Mouse (Mus musculus) forebrain, embryonic 14.5 days (tissue): Measurements from ENCODE around the gene Mamdc4. TPM values are rescaled to one million over a fixed set of nuclear protein-coding genes. Genes with fewer than 3 reads are reported as not detected.
A peak's percentile ranks its signal among the peaks of the same experiment; 100 is the strongest.

Experiments used
- ATAC-seq: fragments of 200-750 bp; cut with Nextera tagmentation; 2 replicates; pipeline ENCODE4 v1.8.0; 2017; ENCODE audit warnings: mild to moderate bottlenecking, moderate library complexity
- DNase-seq: peaks from one replicate; pipeline ENCODE4 v3.0.0-alpha.2; 2015; ENCODE audit warnings: low spot score
- H3K27ac ChIP-seq: fragments of 300-500 bp; sonication (generic); 2 replicates; pipeline ENCODE4 v1.5.1; 2014; ENCODE audit warnings: low read depth, mild to moderate bottlenecking, control low read depth, low read length, moderate library complexity
- H3K27me3 ChIP-seq: fragments of 300-500 bp; sonication (generic); replicated peaks from 2 replicates; pipeline ENCODE4 v1.6.1; 2014; ENCODE audit warnings: low read length, control low read depth, mixed read lengths; ENCODE audit not compliant: control insufficient read depth, insufficient read depth
- H3K36me3 ChIP-seq: fragments of 300-500 bp; sonication (generic); 2 replicates; pipeline ENCODE4 v1.6.1; 2014; ENCODE audit warnings: low read length, control low read depth; ENCODE audit not compliant: control insufficient read depth, insufficient read depth
- H3K4me1 ChIP-seq: fragments of 300-500 bp; sonication (generic); 2 replicates; pipeline ENCODE4 v1.6.1; 2014; ENCODE audit warnings: antibody characterized with exemption, low read length, control low read depth; ENCODE audit not compliant: control insufficient read depth, insufficient read depth
- H3K4me2 ChIP-seq: fragments of 300-500 bp; sonication (generic); 2 replicates; pipeline ENCODE4 v1.6.1; 2014; ENCODE audit warnings: mild to moderate bottlenecking, control low read depth, low read length
- H3K4me3 ChIP-seq: fragments of 300-500 bp; sonication (generic); 2 replicates; pipeline ENCODE4 v1.5.1; 2014; ENCODE audit warnings: low read depth, low read length, control low read depth
- H3K9ac ChIP-seq: fragments of 300-500 bp; sonication (generic); 2 replicates; pipeline ENCODE4 v1.6.1; 2014; ENCODE audit warnings: mild to moderate bottlenecking, low read length, control low read depth, moderate library complexity
- H3K9me3 ChIP-seq: fragments of 300-500 bp; sonication (generic); replicated peaks from 2 replicates; pipeline ENCODE4 v1.6.1; 2016; ENCODE audit warnings: low read length, control low read depth, mixed read lengths; ENCODE audit not compliant: control insufficient read depth
- WGBS: fragments of 180-500 bp; shearing (Covaris S2); extraction: QIAGEN DNeasy Blood & Tissue Kit; methylation state at CpG from one replicate; pipeline ENCODE4 v1.1.7; 2014; 5-methylcytosine and 5-hydroxymethylcytosine counted together
- polyA plus RNA-seq: library from polyadenylated mRNA; unstranded; fragments of >200 nt; fragmentation: Nextera tagmentation; extraction: Ambion mirVana; gene quantifications from 2 replicates; pipeline ENCODE4 v1.2.1, GENCODE M21; 2014

Mamdc4 gene
- polyA plus RNA-seq, 1 experiment from 2014 or later = 0.84 TPM

GRCm38 (mm10) chr2:25580621-25581101, 6.0 kb upstream of the Mamdc4 start:
- peaks cover 52% of the 10 kb centered on the region for H3K27me3 ChIP-seq
- DNase-seq (no peak), ATAC-seq (no peak)
- no peaks in the 10 kb centered on the region for H3K9me3 ChIP-seq
- WGBS = 48% methylated on average over 6 of the region's 6 CpGs
- H3K4me2 ChIP-seq = peak overlapping the region; percentile 73
- H3K9ac ChIP-seq = peak overlapping the region; percentile 58; the same call in 1 of the 2 replicates
- H3K4me3 ChIP-seq = no peak overlapping the region
- peaks cover 26% of the 10 kb centered on the region for H3K36me3 ChIP-seq
- H3K27ac ChIP-seq = no peak overlapping the region
- peaks cover 13% of the 10 kb centered on the region for H3K4me1 ChIP-seq

GRCm38 (mm10) chr2:25579737-25580460, 5.3 kb upstream of the Mamdc4 start:
- Histone ChIP-seq H3K4me1 (peaks cover 16% of the 10 kb centered on the region), H3K9ac (no peak overlapping the region), H3K9me3 (no peaks in the 10 kb centered on the region), H3K27ac (no peak overlapping the region), H3K27me3 (peaks cover 52% of the 10 kb centered on the region), H3K36me3 (peaks cover 18% of the 10 kb centered on the region), H3K4me2 (peak overlapping the region; percentile 14; the same call in 1 of the 2 replicates), H3K4me3 (0 out of 2 replicates have a peak overlapping the region, but pooled peaks have one; percentile 6)
- ATAC-seq (no peak), DNase-seq (peak; percentile 61)
- WGBS = 7% methylated on average over 26 of the region's 27 CpGs

GRCm38 (mm10) chr2:25578796-25579736, 4.4 kb upstream of the Mamdc4 start:
- no peak overlapping the region for H3K9ac ChIP-seq
- H3K36me3 ChIP-seq = peaks cover 10% of the 10 kb centered on the region
- ATAC-seq = no peak
- H3K4me2 ChIP-seq = peak overlapping the region; percentile 14; the same call in 1 of the 2 replicates
- peaks cover 52% of the 10 kb centered on the region for H3K27me3 ChIP-seq
- 5% methylated on average over 75 of the region's 77 CpGs for WGBS
- H3K4me1 ChIP-seq = peaks cover 17% of the 10 kb centered on the region
- peak overlapping the region; percentile 16; the same call in 1 of the 2 replicates for H3K4me3 ChIP-seq
- H3K27ac ChIP-seq = no peak overlapping the region
- DNase-seq = no peak
- no peaks in the 10 kb centered on the region for H3K9me3 ChIP-seq

- WGBS = 5% methylated on average over 75 of the region's 75 CpGs
- Histone ChIP-seq H3K27ac (no peak overlapping the region), H3K4me1 (peaks cover 23% of the 10 kb centered on the region), H3K36me3 (peaks cover 2% of the 10 kb centered on the region; the same call in 1 of the 2 replicates), H3K27me3 (peaks cover 52% of the 10 kb centered on the region), H3K9ac (peak overlapping the region; percentile 32; the same call in 1 of the 2 replicates), H3K4me2 (peak overlapping the region; percentile 36), H3K4me3 (peak overlapping the region; percentile 16), H3K9me3 (no peaks in the 10 kb centered on the region)
- DNase-seq (no peak), ATAC-seq (no peak)
Observed at GRCm38 (mm10) chr2:25577951-25578795, 3.5 kb upstream of the Mamdc4 start.

GRCm38 (mm10) chr2:25576965-25577891, 2.6 kb upstream of the Mamdc4 start:
- Histone ChIP-seq H3K4me3 (peak overlapping the region; percentile 16), H3K27ac (no peak overlapping the region), H3K4me2 (peak overlapping the region; percentile 36), H3K4me1 (peaks cover 19% of the 10 kb centered on the region), H3K27me3 (peaks cover 52% of the 10 kb centered on the region), H3K36me3 (0 out of 2 replicates have a peak, but pooled peaks cover 2% of the 10 kb centered on the region), H3K9ac (peak overlapping the region; percentile 32; the same call in 1 of the 2 replicates), H3K9me3 (no peaks in the 10 kb centered on the region)
- 15% methylated on average over 92 of the region's 92 CpGs for WGBS
- no peak for ATAC-seq
- peak; percentile 25 for DNase-seq

- Histone ChIP-seq H3K27me3 (peaks cover 52% of the 10 kb centered on the region), H3K4me1 (peaks cover 18% of the 10 kb centered on the region), H3K4me2 (peak overlapping the region; percentile 81), H3K9me3 (no peaks in the 10 kb centered on the region), H3K9ac (no peak overlapping the region), H3K27ac (no peak overlapping the region), H3K4me3 (0 out of 2 replicates have a peak overlapping the region, but pooled peaks have one; percentile 51), H3K36me3 (peaks cover 2% of the 10 kb centered on the region; the same call in 1 of the 2 replicates)
- DNase-seq (no peak), ATAC-seq (no peak)
- WGBS = 78% methylated on average over 16 of the region's 16 CpGs
Observed at GRCm38 (mm10) chr2:25576028-25576850, 1.6 kb upstream of the Mamdc4 start.

- Histone ChIP-seq H3K4me2 (peak overlapping the region; percentile 81), H3K4me1 (peaks cover 18% of the 10 kb centered on the region)
- peak; percentile 3; the same call in 1 of the 2 replicates for ATAC-seq
Observed at GRCm38 (mm10) chr2:25575432-25576027, 885 bp upstream of the Mamdc4 start.

More at GRCm38 (mm10) chr2:25575432-25576027, 885 bp upstream of the Mamdc4 start:
- no peaks in the 10 kb centered on the region for H3K9me3 ChIP-seq
- peak overlapping the region; percentile 87; the same call in 1 of the 2 replicates for H3K27ac ChIP-seq
- 9% methylated on average over 21 of the region's 21 CpGs for WGBS
- peaks cover 7% of the 10 kb centered on the region; the same call in 1 of the 2 replicates for H3K36me3 ChIP-seq
- H3K4me3 ChIP-seq = peak overlapping the region; percentile 51
- H3K27me3 ChIP-seq = peaks cover 48% of the 10 kb centered on the region
- H3K9ac ChIP-seq = peak overlapping the region; percentile 65
- DNase-seq = peak; percentile 27
